Mouse (Mus musculus): ENCODE data around the gene Tlr13.

GRCm38 (mm10) chrX:106105464-106105863 lies 37.5 kb upstream of the Tlr13 start:
- TF ChIP-seq EP300 (IDR thresholded peaks at IDR 0.05) = 0 out of 2 replicates have a peak, but pooled peaks have one; percentile 18
- TF ChIP-seq CTCF (IDR thresholded peaks at IDR 0.05) = peak; percentile 72
